Mouse (Mus musculus) brain, embryonic 14.5 days (tissue): ENCODE results near the gene Tnfrsf13b.

Source experiments
- CTCF ChIP-seq: fragments of 200-500 bp; IDR thresholded peaks from 2 replicates; pipeline ENCODE4 v1.5.1; 2012; ENCODE audit warnings: inconsistent platforms, mild to moderate bottlenecking, moderate library complexity, borderline replicate concordance; ENCODE audit not compliant: insufficient read depth, insufficient read length; ENCODE audit errors: extremely low read depth
- POLR2A ChIP-seq: fragments of 200-500 bp; IDR thresholded peaks from 2 replicates; pipeline ENCODE4 v1.6.1; 2012; ENCODE audit warnings: mild to moderate bottlenecking, inconsistent platforms, borderline replicate concordance; ENCODE audit not compliant: poor library complexity, insufficient read depth, insufficient read length, severe bottlenecking; ENCODE audit errors: extremely low read depth

DNA sequence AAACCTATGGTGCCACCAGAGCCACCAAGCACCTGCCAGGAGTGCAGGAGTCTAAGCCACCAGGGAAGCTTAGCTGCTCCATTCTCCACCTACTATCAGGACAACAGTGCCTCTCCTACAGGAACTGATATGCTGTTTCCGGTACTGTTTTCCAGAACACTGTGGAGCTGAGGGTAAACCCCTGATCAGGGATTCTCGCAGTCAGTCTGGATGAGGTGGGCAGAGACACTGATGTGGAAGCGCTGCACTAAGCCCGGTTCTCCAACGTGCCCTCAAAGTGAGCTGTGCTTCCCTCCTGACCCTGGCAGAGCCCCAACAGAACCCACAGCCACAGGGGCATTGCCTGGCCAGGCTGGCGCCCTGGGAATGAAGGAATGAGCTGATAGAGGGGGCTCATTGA lies 37.8 kb downstream of the Tnfrsf13b start:
- TF ChIP-seq POLR2A = no peak
- no peak for TF ChIP-seq CTCF
